Mouse (Mus musculus): ENCODE data around the gene Tmem106c. TPM values are rescaled to one million over a fixed set of nuclear protein-coding genes. Genes with fewer than 3 reads are reported as not detected.

Tmem106c gene
- 55.4 and 62.2 TPM in 2 replicates for polyA plus RNA-seq (2021; fragmentation: Nextera tagmentation)
- long read RNA-seq, experiment 1, transcript Tmem106c-202 (8 exons, 1,455 nt): major isoform, 39 of 73 reads
- long read RNA-seq, experiment 1, transcript Tmem106c-201 (8 exons, 1,623 nt): minor isoform, 21 of 73 reads
- long read RNA-seq, experiment 1, partial matches to known transcripts: 7 of 73 reads
- long read RNA-seq, experiment 1, other reads (novel, unspliced or antisense): 6 of 73 reads
- long read RNA-seq, experiment 2, transcript Tmem106c-201 (8 exons, 1,623 nt): minor isoform, 81 of 279 reads
- long read RNA-seq, experiment 2, transcript Tmem106c-202 (8 exons, 1,455 nt): major isoform, 140 of 279 reads
- long read RNA-seq, experiment 2, partial matches to known transcripts: 3 of 279 reads
- long read RNA-seq, experiment 2, other reads (novel, unspliced or antisense): 55 of 279 reads

DNA sequence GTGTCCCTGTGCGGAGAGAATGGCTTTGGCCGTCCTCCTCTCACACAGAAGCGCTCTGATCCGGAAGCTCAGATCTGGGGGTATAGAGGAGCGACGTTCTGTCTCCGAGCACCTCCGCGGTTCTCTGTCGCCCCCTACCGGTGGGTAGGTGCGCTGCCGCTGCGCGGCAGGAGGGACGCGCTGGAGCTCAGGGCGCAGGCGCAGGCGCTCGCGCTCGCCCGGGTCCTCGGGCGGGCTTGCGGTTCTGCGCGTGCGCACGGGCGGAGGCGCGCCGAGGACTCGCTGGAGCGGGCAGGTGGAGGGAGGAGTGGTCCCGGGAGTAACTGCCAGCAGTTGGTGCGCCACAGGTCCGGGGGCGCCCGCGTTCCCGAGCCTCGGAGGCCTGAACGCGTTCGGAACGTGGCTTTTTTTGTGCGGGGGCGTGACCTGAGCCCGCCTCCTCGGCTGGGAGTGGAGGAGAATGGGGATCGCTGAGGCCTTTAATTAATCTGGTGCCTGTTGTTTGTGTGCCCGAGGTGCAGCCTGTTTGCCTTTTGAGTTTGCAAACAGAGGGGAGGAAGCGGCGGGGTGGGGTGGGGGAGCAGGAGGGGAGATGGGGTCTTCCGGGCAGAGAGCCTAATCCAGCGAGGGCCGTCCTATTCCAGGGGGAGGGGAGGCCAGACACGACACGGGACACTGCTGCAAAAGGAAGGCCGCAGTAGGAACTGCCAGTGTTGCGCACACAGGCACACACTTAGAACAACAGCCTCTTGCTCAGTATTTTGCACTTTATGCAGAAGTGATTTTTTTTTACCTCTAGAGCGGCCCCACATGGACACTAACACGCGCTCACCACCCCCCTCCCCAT is at the start of gene Tmem106c:
Gene Tmem106c (plus strand): TSS at position 212 of the 847 bp plus-strand sequence.

GRCm38 (mm10) chr15:98003822-98004739 is 40.1 kb downstream of the Tmem106c start, which contains the start of gene Col2a1:
Col2a1 (minus strand) TSS chr15:98004695.

Other genes starting within 250 kb of the Tmem106c start
- 0.69 and 1.6 TPM in 2 replicates for gene Endou, start 232.9 kb upstream of the Tmem106c start, polyA plus RNA-seq (2021; fragmentation: Nextera tagmentation)
- 8.4 and 10.5 TPM in 2 replicates for gene Rapgef3, start 196.2 kb upstream of the Tmem106c start, polyA plus RNA-seq (2021; fragmentation: Nextera tagmentation)
- 256 and 265 TPM in 2 replicates for gene Slc48a1, start 185.7 kb upstream of the Tmem106c start, polyA plus RNA-seq (2021; fragmentation: Nextera tagmentation)
- gene Hdac7, start 119.7 kb upstream of the Tmem106c start, polyA plus RNA-seq (2021; fragmentation: Nextera tagmentation): 1.3 and 1.6 TPM in 2 replicates
- gene Vdr, start 53.6 kb upstream of the Tmem106c start, polyA plus RNA-seq (2021; fragmentation: Nextera tagmentation): 0.05 and 0.06 TPM in 2 replicates
- gene Col2a1, start 40.5 kb downstream of the Tmem106c start, polyA plus RNA-seq (2021; fragmentation: Nextera tagmentation): 0.19 and 0.23 TPM in 2 replicates
- 126 TPM in 2 replicates for gene Pfkm, start 128.4 kb downstream of the Tmem106c start, polyA plus RNA-seq (2021; fragmentation: Nextera tagmentation)
- 2.2 and 2.3 TPM in 2 replicates for gene Senp1, start 129.5 kb downstream of the Tmem106c start, polyA plus RNA-seq (2021; fragmentation: Nextera tagmentation)
- 90.2 and 96.8 TPM in 2 replicates for gene Asb8, start 201.4 kb downstream of the Tmem106c start, polyA plus RNA-seq (2021; fragmentation: Nextera tagmentation)
- gene Ccdc184, start 203.0 kb downstream of the Tmem106c start, polyA plus RNA-seq (2021; fragmentation: Nextera tagmentation): 5.5 and 7.1 TPM in 2 replicates
- not detected in 2 replicates for gene Olfr288, start 231.3 kb downstream of the Tmem106c start, polyA plus RNA-seq (2021; fragmentation: Nextera tagmentation)